Mouse (Mus musculus) intestine, postnatal 0 days (tissue): ENCODE data around the gene Ccdc137. TPM values are rescaled to one million over a fixed set of nuclear protein-coding genes. Genes with fewer than 3 reads are reported as not detected.
A peak's percentile ranks its signal among the peaks of the same experiment; 100 is the strongest.

ENCODE experiments used
- ATAC-seq: fragments of 200-750 bp; cut with Nextera tagmentation; 2 replicates; pipeline ENCODE4 v1.8.0; 2017; ENCODE audit warnings: mild to moderate bottlenecking, moderate TSS enrichment, moderate library complexity
- H3K27ac ChIP-seq: fragments of 300-500 bp; sonication (generic); 2 replicates; pipeline ENCODE4 v1.5.1; 2014; ENCODE audit warnings: mild to moderate bottlenecking, low read depth, low read length, moderate library complexity
- H3K27me3 ChIP-seq: fragments of 300-500 bp; sonication (generic); replicated peaks from 2 replicates; pipeline ENCODE4 v1.6.1; 2014; ENCODE audit warnings: low read length, mixed read lengths; ENCODE audit not compliant: control insufficient read depth, insufficient read depth
- H3K36me3 ChIP-seq: fragments of 300-500 bp; sonication (generic); 2 replicates; pipeline ENCODE4 v1.6.1; 2014; ENCODE audit warnings: mild to moderate bottlenecking, moderate library complexity; ENCODE audit not compliant: control insufficient read depth, insufficient read depth
- H3K4me1 ChIP-seq: fragments of 300-500 bp; sonication (generic); replicated peaks from 2 replicates; pipeline ENCODE4 v1.6.1; 2014; ENCODE audit warnings: antibody characterized with exemption, low read length, mixed read lengths; ENCODE audit not compliant: control insufficient read depth, insufficient read depth
- H3K4me2 ChIP-seq: fragments of 300-500 bp; sonication (generic); replicated peaks from 2 replicates; pipeline ENCODE4 v1.6.1; 2014; ENCODE audit warnings: low read depth, mild to moderate bottlenecking, moderate library complexity
- H3K4me3 ChIP-seq: fragments of 300-500 bp; sonication (generic); 2 replicates; pipeline ENCODE4 v1.5.1; 2014; ENCODE audit warnings: low read depth, low read length
- H3K9ac ChIP-seq: fragments of 300-500 bp; sonication (generic); 2 replicates; pipeline ENCODE4 v1.6.1; 2014; ENCODE audit warnings: mild to moderate bottlenecking, low read depth, low read length
- H3K9me3 ChIP-seq: fragments of 300-500 bp; sonication (generic); 2 replicates; pipeline ENCODE4 v1.6.1; 2016; ENCODE audit warnings: mixed run types; ENCODE audit not compliant: control insufficient read depth
- CTCF ChIP-seq: sonication (generic); IDR thresholded peaks from 2 replicates; pipeline ENCODE4 v1.5.1; 2016; ENCODE audit warnings: low read depth, mild to moderate bottlenecking, control low read depth, antibody characterized with exemption, moderate library complexity
- WGBS: fragments of 180-500 bp; shearing (Covaris S2); extraction: QIAGEN DNeasy Blood & Tissue Kit; methylation state at CpG from one replicate; pipeline ENCODE4 v1.1.7; 2014; 5-methylcytosine and 5-hydroxymethylcytosine counted together
- polyA plus RNA-seq: library from polyadenylated mRNA; unstranded; fragments of >200 nt; fragmentation: Nextera tagmentation; extraction: Ambion mirVana; gene quantifications from 2 replicates; pipeline ENCODE4 v1.2.1, GENCODE M21; 2015

The Ccdc137 gene
- polyA plus RNA-seq, 1 experiment from 2014 or later: 14.1 TPM

DNA sequence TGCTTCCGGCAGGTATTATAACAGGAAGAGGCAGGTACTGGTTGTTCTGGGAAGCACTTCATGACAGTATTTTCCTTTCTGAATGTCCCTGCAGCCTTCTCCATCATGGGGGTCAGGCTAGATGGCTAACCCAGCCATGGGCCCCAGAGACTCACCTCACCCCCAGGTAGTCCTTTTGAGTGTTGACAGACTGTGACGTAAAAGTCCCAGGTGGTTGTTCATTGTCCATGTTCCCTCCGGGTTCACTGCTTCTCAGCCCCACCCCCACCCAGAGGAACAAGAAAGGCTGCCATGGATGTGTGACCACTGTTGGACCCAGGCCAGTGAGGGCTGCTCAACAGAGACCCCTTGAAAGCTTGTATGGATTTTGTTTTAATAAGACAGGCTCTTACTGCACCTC is 35.4 kb downstream of the Ccdc137 start:
- Histone ChIP-seq H3K9me3 (no peaks in the 10 kb centered on the region), H3K4me1 (peaks cover 25% of the 10 kb centered on the region), H3K4me3 (peak overlapping the region; percentile 92), H3K27me3 (no peaks in the 10 kb centered on the region), H3K9ac (peak overlapping the region; percentile 83), H3K36me3 (peaks cover 48% of the 10 kb centered on the region), H3K27ac (peak overlapping the region; percentile 94; the same call in 1 of the 2 replicates), H3K4me2 (peak overlapping the region; percentile 97)
- TF ChIP-seq CTCF: no peak
- 21% methylated on average over 3 of the region's 3 CpGs for WGBS
- ATAC-seq: no peak

DNA sequence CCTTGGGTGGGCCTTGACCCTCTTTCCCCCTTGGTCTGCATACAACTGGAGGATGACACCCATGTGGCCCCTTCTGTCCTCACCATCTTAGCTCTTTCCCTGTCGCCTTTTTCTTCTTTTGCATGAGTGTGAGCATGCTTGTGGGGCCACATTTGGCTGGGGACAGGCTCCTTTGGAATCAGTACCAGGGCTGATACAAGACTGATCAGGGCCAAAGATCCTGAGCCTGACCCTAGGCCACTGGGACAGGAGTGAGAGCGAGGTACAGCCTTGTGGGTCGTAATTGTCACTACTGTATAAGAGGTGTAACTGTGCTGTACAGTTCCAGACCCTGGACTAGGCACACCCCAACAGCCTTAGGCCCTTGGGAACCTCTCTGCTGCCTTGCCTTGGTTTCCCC is 36.0 kb downstream of the Ccdc137 start:
- Histone ChIP-seq H3K27me3 (no peaks in the 10 kb centered on the region), H3K4me2 (peak overlapping the region; percentile 97), H3K4me3 (no peak overlapping the region), H3K9ac (no peak overlapping the region), H3K9me3 (no peaks in the 10 kb centered on the region), H3K4me1 (peaks cover 25% of the 10 kb centered on the region), H3K36me3 (peaks cover 50% of the 10 kb centered on the region), H3K27ac (no peak overlapping the region)
- no peak for TF ChIP-seq CTCF
- ATAC-seq: no peak
- 73% methylated on average over 3 of the region's 3 CpGs for WGBS

DNA sequence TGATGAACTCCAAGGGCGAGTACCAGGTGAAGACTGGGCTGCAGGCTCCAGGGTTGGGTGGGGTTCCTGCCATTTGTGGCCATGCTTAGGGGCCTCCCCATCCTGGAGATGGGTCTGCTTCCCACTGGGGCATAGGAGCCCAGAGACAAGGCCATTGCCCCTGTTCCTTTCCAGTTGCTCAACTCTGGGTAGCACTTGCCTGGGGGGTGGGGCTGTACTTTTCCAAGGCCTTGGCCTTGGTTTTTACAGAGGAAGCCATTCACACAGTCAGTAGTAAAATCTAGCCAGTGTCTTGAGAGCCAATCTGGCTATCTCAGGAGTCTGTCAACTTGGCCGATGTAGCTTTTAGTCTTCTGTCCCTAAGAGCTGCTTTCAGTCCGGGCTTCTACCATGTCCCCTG is 39.5 kb downstream of the Ccdc137 start:
- H3K36me3 ChIP-seq: peaks cover 51% of the 10 kb centered on the region
- 90% methylated on average over 3 of the region's 3 CpGs for WGBS
- H3K4me2 ChIP-seq: no peak overlapping the region
- ATAC-seq: no peak
- TF ChIP-seq CTCF: no peak
- no peak overlapping the region for H3K9ac ChIP-seq
- H3K4me1 ChIP-seq: 0 out of 2 replicates have a peak, but pooled peaks cover 7% of the 10 kb centered on the region
- no peaks in the 10 kb centered on the region for H3K27me3 ChIP-seq
- no peaks in the 10 kb centered on the region for H3K9me3 ChIP-seq
- H3K4me3 ChIP-seq: no peak overlapping the region
- no peak overlapping the region for H3K27ac ChIP-seq

DNA sequence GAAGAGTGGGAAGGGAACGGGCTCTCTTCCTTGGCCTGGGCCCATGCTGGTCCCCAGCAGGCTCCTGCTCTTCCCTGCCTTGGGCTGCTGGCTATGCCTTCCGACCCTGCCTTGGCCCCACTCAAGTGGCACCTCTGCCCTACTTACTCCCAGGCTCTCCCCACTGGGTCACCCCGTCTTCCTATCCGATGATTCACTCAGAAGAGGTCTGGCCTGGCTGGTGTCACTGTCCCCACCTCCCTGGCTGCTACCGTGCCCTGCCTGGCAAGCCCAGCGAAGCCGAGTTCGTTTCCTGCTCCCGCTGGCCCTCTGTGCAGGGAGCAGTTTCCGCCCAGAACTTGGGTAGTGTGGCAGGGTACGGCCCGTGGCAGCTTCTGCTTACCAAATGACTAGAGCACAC is 40.3 kb downstream of the Ccdc137 start:
- peaks cover 51% of the 10 kb centered on the region for H3K36me3 ChIP-seq

DNA sequence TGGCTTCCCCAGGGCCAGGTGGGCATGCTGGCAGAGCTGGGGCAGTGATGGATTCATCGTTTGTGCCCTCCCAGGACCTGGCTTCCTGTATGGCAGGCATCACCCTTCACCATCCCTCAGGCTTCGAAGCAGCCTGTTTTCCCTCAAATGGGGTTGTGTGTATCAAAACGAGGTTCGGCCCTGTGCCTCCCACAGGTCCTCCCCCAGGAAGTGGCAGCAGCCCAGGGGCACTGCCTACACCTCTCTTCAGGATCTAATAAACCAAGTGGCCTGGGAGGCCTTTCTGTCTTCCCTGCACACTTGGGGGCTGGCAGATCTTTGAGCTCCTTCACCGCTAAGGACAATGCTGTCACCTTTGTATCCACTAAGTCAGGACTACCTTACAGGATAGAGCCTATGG is 41.0 kb downstream of the Ccdc137 start:
- Histone ChIP-seq H3K27ac (no peak overlapping the region), H3K4me2 (no peak overlapping the region), H3K4me1 (0 out of 2 replicates have a peak, but pooled peaks cover 7% of the 10 kb centered on the region), H3K9me3 (no peaks in the 10 kb centered on the region), H3K4me3 (no peak overlapping the region), H3K9ac (no peak overlapping the region), H3K36me3 (peaks cover 51% of the 10 kb centered on the region), H3K27me3 (no peaks in the 10 kb centered on the region)
- no peak for ATAC-seq
- WGBS: 86% methylated on average over 5 of the region's 5 CpGs
- TF ChIP-seq CTCF: no peak

More for the DNA sequence above, 40.3 kb downstream of the Ccdc137 start:
- 93% methylated on average over 12 of the region's 12 CpGs for WGBS
- no peak for TF ChIP-seq CTCF
- Histone ChIP-seq H3K9ac (no peak overlapping the region), H3K27ac (no peak overlapping the region), H3K4me2 (no peak overlapping the region), H3K4me3 (no peak overlapping the region), H3K27me3 (no peaks in the 10 kb centered on the region), H3K4me1 (0 out of 2 replicates have a peak, but pooled peaks cover 7% of the 10 kb centered on the region), H3K9me3 (no peaks in the 10 kb centered on the region)
- ATAC-seq: no peak

DNA sequence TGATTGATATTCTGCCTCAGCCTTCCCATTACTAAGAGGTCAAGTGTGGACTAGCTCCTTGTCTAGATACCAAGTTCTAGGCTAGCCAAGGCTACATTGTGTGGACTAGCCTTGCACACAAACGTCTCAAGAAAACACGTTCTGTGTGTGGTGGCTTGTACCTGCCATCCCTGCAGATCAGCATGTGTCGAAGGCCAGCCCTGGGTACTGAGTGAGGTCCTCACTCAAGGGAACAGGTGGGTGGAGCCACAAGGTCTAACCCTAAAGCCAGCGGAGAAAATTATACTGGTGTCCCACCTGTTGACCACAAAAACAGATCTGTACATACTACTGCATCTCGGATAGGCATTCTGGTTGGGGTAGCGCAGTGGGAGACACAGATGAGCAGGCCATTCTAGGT is 42.0 kb downstream of the Ccdc137 start:
- H3K9ac ChIP-seq: no peak overlapping the region
- H3K4me1 ChIP-seq: 0 out of 2 replicates have a peak, but pooled peaks cover 2% of the 10 kb centered on the region
- 62% methylated on average over 6 of the region's 6 CpGs for WGBS
- H3K36me3 ChIP-seq: peaks cover 41% of the 10 kb centered on the region
- H3K4me2 ChIP-seq: 0 out of 2 replicates have a peak overlapping the region, but pooled peaks have one; percentile 32
- no peak overlapping the region for H3K4me3 ChIP-seq
- TF ChIP-seq CTCF: no peak
- 0 out of 2 replicates have a peak, but pooled peaks have one; percentile 14 for ATAC-seq
- H3K27me3 ChIP-seq: no peaks in the 10 kb centered on the region
- H3K27ac ChIP-seq: no peak overlapping the region
- H3K9me3 ChIP-seq: no peaks in the 10 kb centered on the region
